Mouse (Mus musculus) myocyte (in vitro differentiated cells): ENCODE measurements around the gene Stk4. TPM values are rescaled to one million over a fixed set of nuclear protein-coding genes. Genes with fewer than 3 reads are reported as not detected.

Experiments
- H3K27me3 ChIP-seq: one replicate; pipeline ENCODE4 v1.6.1; 2011; ENCODE audit not compliant: control insufficient read depth, insufficient read depth, insufficient read length
- H3K36me3 ChIP-seq: one replicate; pipeline ENCODE4 v1.6.1; 2011; ENCODE audit not compliant: control insufficient read depth, insufficient read depth
- H3K4me2 ChIP-seq: one replicate; pipeline ENCODE4 v1.6.1; 2011; ENCODE audit warnings: low read depth, control low read depth
- H3K4me3 ChIP-seq: one replicate; pipeline ENCODE4 v1.5.1; 2011; ENCODE audit warnings: mild to moderate bottlenecking, control low read depth, moderate library complexity
- H3K79me2 ChIP-seq: one replicate; pipeline ENCODE4 v1.6.1; 2011; ENCODE audit not compliant: control insufficient read depth, insufficient read depth
- H3ac ChIP-seq: one replicate; pipeline ENCODE4 v1.6.1; 2011; ENCODE audit not compliant: control insufficient read depth, insufficient read length
- CEBPB ChIP-seq: IDR thresholded peaks from 2 replicates; pipeline ENCODE4 v1.6.1; 2011; ENCODE audit warnings: mild to moderate bottlenecking, moderate library complexity; ENCODE audit not compliant: poor library complexity, insufficient read depth, severe bottlenecking
- E2F4 ChIP-seq: IDR thresholded peaks from one replicate; pipeline ENCODE4 v1.6.1; 2011; ENCODE audit warnings: mild to moderate bottlenecking, control low read depth, moderate library complexity; ENCODE audit not compliant: insufficient read depth
- MAX ChIP-seq: IDR thresholded peaks from one replicate; pipeline ENCODE4 v1.6.1; 2011; ENCODE audit warnings: low read depth, mild to moderate bottlenecking, control low read depth
- MYOD1 ChIP-seq, 3 experiments: IDR thresholded peaks; one replicate each; pipeline ENCODE4 v1.6.1; 2011; ENCODE audit warnings: control low read depth in 2 of 3, low read depth in 2 of 3, mild to moderate bottlenecking in 2 of 3, moderate library complexity in 1 of 3; ENCODE audit not compliant: insufficient read length in 2 of 3, control insufficient read depth in 1 of 3
- MYOG ChIP-seq, 3 experiments: IDR thresholded peaks; one replicate each; pipeline ENCODE4 v1.6.1; 2011; ENCODE audit warnings: control low read depth in 2 of 3, low read depth in 2 of 3, mild to moderate bottlenecking in 2 of 3; ENCODE audit not compliant: insufficient read length in 2 of 3, control insufficient read depth in 1 of 3, insufficient read depth in 1 of 3
- POLR2A ChIP-seq: IDR thresholded peaks from one replicate; pipeline ENCODE4 v1.6.1; 2011; ENCODE audit warnings: low read depth, mild to moderate bottlenecking, control low read depth, moderate library complexity; ENCODE audit not compliant: insufficient read length
- POLR2AphosphoS2 ChIP-seq: IDR thresholded peaks from one replicate; pipeline ENCODE4 v1.6.1; 2011; ENCODE audit warnings: low read depth, control low read depth; ENCODE audit not compliant: insufficient read length
- REST ChIP-seq: IDR thresholded peaks from one replicate; pipeline ENCODE4 v1.6.1; 2011; ENCODE audit warnings: mild to moderate bottlenecking, control low read depth, moderate library complexity; ENCODE audit not compliant: insufficient read depth, insufficient read length
- SRF ChIP-seq: IDR thresholded peaks from one replicate; pipeline ENCODE4 v1.6.1; 2011; ENCODE audit warnings: low read depth; ENCODE audit not compliant: control insufficient read depth, insufficient read length
- TCF12 ChIP-seq: IDR thresholded peaks from one replicate; pipeline ENCODE4 v1.6.1; 2011; ENCODE audit warnings: mild to moderate bottlenecking, control low read depth; ENCODE audit not compliant: poor library complexity, insufficient read depth, severe bottlenecking
- TCF3 ChIP-seq: IDR thresholded peaks from one replicate; pipeline ENCODE4 v1.6.1; 2011; ENCODE audit warnings: low read depth, control low read depth; ENCODE audit not compliant: insufficient read length
- USF1 ChIP-seq: IDR thresholded peaks from one replicate; pipeline ENCODE4 v1.6.1; 2011; ENCODE audit warnings: low read depth, mild to moderate bottlenecking, control low read depth, moderate library complexity
- polyA plus RNA-seq: library from polyadenylated mRNA; unstranded; fragments of >200 nt; fragmentation: generic; extraction: Trizol; gene quantifications from one replicate; pipeline ENCODE4 v1.2.1, GENCODE M21; 2012; ENCODE audit warnings: missing spikeins

Stk4 gene
- polyA plus RNA-seq, 1 experiment, result 9.8 TPM

DNA sequence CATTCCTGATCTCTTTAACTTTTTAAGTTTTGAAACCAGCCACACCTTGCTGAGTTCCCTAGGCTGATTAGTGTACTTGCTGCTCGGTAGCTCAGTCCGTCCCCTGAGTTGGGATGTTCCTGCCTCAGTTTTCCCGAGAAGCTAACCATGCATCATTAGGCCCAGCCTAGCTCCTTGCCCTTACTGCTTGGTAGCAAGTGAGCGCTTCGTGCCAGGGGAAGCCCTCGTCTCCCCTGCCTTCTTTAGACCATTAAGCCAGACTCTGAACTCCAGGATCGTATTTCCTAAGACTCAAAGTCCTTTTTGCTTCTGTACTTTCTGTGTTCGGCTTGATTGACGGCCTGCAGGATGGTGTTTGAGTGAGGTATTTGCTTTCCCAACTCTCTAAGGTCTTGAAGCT, 113.2 kb downstream of the Stk4 start:
- Histone ChIP-seq H3K36me3 (no peaks in the 10 kb centered on the region), H3ac (no peak overlapping the region), H3K4me2 (no peak overlapping the region), H3K27me3 (peaks cover 51% of the 10 kb centered on the region), H3K4me3 (no peak overlapping the region), H3K79me2 (no peaks in the 10 kb centered on the region)
- no peak for TF ChIP-seq USF1
- no peak for TF ChIP-seq POLR2AphosphoS2
- TF ChIP-seq MAX, result no peak
- TF ChIP-seq SRF, result no peak
- TF ChIP-seq MYOD1 (IDR thresholded peaks at IDR 0.05; ENCODE audit: control insufficient read depth in 1 of 3, insufficient read length in 2 of 3, low read depth in 2 of 3), result no peak
- TF ChIP-seq CEBPB, result no peak
- TF ChIP-seq TCF3, result no peak
- TF ChIP-seq REST, result no peak
- no peak for TF ChIP-seq MYOG (IDR thresholded peaks at IDR 0.05; ENCODE audit: control insufficient read depth in 1 of 3, insufficient read depth in 1 of 3, insufficient read length in 2 of 3, low read depth in 2 of 3)
- no peak for TF ChIP-seq TCF12
- TF ChIP-seq POLR2A, result no peak
- no peak for TF ChIP-seq E2F4

DNA sequence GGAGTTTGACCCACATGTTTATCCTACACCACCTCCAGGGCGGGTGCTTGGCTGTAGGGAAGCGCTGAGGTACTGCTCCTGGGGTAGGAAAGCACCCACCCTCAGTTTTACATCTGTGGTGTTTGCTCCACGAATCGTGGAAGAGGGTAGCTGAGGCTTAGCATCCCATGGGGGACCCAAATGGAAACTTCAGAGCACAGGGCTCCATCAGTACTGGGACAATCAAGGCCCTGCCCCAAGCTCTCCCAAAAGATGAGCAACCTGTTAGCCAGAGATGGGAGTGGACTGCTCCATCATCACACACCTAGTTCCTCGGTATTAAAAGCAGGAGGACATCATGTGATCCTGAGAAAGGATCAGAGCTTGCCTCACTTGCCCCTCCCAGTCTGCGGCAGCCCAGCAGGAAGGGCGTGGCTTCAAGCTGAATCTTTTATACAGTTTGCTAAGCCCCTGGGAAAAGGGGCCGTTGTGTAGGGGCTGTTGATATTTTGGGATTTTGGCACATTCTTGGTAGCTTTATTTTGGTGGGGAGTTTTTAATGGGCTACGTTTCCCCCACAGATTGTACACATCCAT, 114.1 kb downstream of the Stk4 start:
- Histone ChIP-seq H3ac (no peak overlapping the region), H3K4me3 (no peak overlapping the region), H3K79me2 (no peaks in the 10 kb centered on the region), H3K27me3 (peaks cover 45% of the 10 kb centered on the region), H3K36me3 (no peaks in the 10 kb centered on the region), H3K4me2 (no peak overlapping the region)
- TF ChIP-seq REST (no peak), SRF (no peak), CEBPB (no peak), POLR2AphosphoS2 (no peak), TCF3 (no peak), TCF12 (no peak), MYOG (IDR thresholded peaks at IDR 0.05; ENCODE audit: control insufficient read depth in 1 of 3, insufficient read depth in 1 of 3, insufficient read length in 2 of 3, low read depth in 2 of 3) (no peak), MAX (no peak), USF1 (no peak), MYOD1 (IDR thresholded peaks at IDR 0.05; ENCODE audit: control insufficient read depth in 1 of 3, insufficient read length in 2 of 3, low read depth in 2 of 3) (no peak), E2F4 (no peak)

DNA sequence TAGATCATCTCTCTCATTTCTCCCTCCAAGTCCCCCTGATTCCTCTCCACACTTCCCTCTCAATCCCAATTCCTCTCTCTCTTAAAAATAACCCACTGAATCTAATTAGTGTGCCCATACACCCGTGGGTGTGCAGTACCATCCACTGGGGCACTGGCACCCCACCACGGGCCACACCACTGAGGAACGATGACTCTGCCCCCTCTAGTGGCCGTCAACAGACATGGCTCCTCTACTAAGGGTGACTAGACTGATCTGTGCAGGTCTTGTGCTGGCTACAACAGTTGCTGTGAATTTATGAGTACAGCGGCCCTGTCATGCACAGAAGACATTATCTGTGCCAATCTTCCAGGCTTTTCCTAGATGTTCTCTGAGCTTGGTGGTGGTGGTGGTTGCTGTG, 118.6 kb downstream of the Stk4 start:
- peaks cover 47% of the 10 kb centered on the region for H3K27me3 ChIP-seq
- no peak for TF ChIP-seq REST
- no peak for TF ChIP-seq MYOG (IDR thresholded peaks at IDR 0.05; ENCODE audit: control insufficient read depth in 1 of 3, insufficient read depth in 1 of 3, insufficient read length in 2 of 3, low read depth in 2 of 3)
- no peak for TF ChIP-seq TCF3
- TF ChIP-seq SRF, result no peak
- no peak for TF ChIP-seq CEBPB
- TF ChIP-seq POLR2A, result no peak
- TF ChIP-seq POLR2AphosphoS2, result no peak
- TF ChIP-seq MYOD1 (IDR thresholded peaks at IDR 0.05; ENCODE audit: control insufficient read depth in 1 of 3, insufficient read length in 2 of 3, low read depth in 2 of 3), result no peak
- no peak for TF ChIP-seq TCF12
- TF ChIP-seq MAX, result no peak
- TF ChIP-seq E2F4, result no peak
- no peak for TF ChIP-seq USF1
- H3ac ChIP-seq, result no peak overlapping the region
- no peak overlapping the region for H3K4me2 ChIP-seq
- no peaks in the 10 kb centered on the region for H3K36me3 ChIP-seq
- H3K4me3 ChIP-seq, result no peak overlapping the region
- no peaks in the 10 kb centered on the region for H3K79me2 ChIP-seq

DNA sequence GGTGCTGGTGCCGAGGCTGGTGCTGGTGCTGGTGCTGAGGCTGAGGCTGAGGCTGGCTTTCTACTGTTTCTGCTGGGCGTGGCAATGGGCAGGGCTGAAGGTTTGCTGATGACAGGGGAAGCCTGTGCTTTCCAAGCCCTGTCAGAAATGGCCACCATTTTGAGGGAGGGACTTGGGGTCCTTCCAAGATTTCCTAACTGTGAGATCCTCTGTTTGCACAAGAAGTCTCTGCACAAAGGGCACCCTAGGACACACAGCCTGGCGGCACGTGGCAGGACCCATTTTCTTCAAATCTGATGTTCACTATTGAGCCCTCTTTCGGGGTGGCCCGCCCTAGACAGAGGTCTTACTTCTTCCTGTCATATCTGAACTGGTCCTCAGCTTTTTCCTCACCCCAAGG, 120.5 kb downstream of the Stk4 start, which contains the start of gene Wfdc12:
Wfdc12 (minus strand) TSS at position 33 of the 400 bp plus-strand sequence.
- no peak for TF ChIP-seq USF1
- TF ChIP-seq MAX, result no peak
- TF ChIP-seq SRF, result no peak
- TF ChIP-seq MYOG (IDR thresholded peaks at IDR 0.05; ENCODE audit: control insufficient read depth in 1 of 3, insufficient read depth in 1 of 3, insufficient read length in 2 of 3, low read depth in 2 of 3), result no peak
- TF ChIP-seq TCF12, result no peak
- no peak for TF ChIP-seq POLR2AphosphoS2
- no peak for TF ChIP-seq CEBPB
- no peak for TF ChIP-seq E2F4
- no peak for TF ChIP-seq POLR2A
- TF ChIP-seq REST, result no peak
- TF ChIP-seq TCF3, result no peak
- TF ChIP-seq MYOD1 (IDR thresholded peaks at IDR 0.05; ENCODE audit: control insufficient read depth in 1 of 3, insufficient read length in 2 of 3, low read depth in 2 of 3), result no peak
- Histone ChIP-seq H3K79me2 (no peaks in the 10 kb centered on the region), H3K36me3 (no peaks in the 10 kb centered on the region), H3K27me3 (peaks cover 62% of the 10 kb centered on the region), H3K4me2 (no peak within 1 kb of the TSS), H3K4me3 (no peak within 1 kb of the TSS), H3ac (no peak within 1 kb of the TSS)

DNA sequence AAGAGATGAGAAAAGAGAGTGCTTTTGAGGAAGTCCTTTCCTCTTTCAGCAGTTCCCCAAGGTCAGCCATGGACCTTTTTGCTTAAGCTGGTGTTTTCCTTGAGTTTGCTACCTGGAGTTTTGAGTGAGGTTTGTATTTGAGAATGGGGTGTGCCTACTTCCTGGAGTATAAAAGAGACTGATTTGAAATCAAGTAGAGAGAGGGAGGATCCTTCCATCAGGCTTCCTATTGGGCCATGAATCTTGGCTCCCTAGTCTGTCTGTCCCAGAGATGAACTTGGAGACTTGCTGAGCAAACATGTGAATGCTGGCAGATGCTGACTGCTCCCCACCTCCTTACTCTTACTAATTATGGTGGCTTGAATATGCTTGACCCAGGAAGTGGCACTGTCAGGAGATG, 122.2 kb downstream of the Stk4 start:
- Histone ChIP-seq H3K4me2 (no peak overlapping the region), H3ac (no peak overlapping the region), H3K27me3 (peaks cover 75% of the 10 kb centered on the region), H3K79me2 (no peaks in the 10 kb centered on the region), H3K4me3 (no peak overlapping the region), H3K36me3 (no peaks in the 10 kb centered on the region)
- no peak for TF ChIP-seq POLR2AphosphoS2
- no peak for TF ChIP-seq TCF3
- no peak for TF ChIP-seq POLR2A
- no peak for TF ChIP-seq USF1
- TF ChIP-seq MYOD1 (IDR thresholded peaks at IDR 0.05; ENCODE audit: control insufficient read depth in 1 of 3, insufficient read length in 2 of 3, low read depth in 2 of 3), result no peak
- no peak for TF ChIP-seq TCF12
- TF ChIP-seq MYOG (IDR thresholded peaks at IDR 0.05; ENCODE audit: control insufficient read depth in 1 of 3, insufficient read depth in 1 of 3, insufficient read length in 2 of 3, low read depth in 2 of 3), result no peak
- TF ChIP-seq E2F4, result no peak
- TF ChIP-seq SRF, result no peak
- TF ChIP-seq REST, result no peak
- TF ChIP-seq MAX, result no peak
- TF ChIP-seq CEBPB, result no peak
